13 mouse cellular contexts compared by ENCODE assay signal in genomic region chr9:88476138-88476537, GRCm38 (mm10). TPM values are rescaled to one million over a fixed set of nuclear protein-coding genes. Genes with fewer than 3 reads are reported as not detected.
DNase-seq lines count a peak whose midpoint lies in the region; ATAC-seq and TF ChIP-seq lines count a peak whose summit lies in the region.
"Had no signal": no experiment of that assay in that cellular context is flagged by ENCODE, and none has a peak within 500 bp of the region (broad histone marks: within the 10 kb centered on the region; RNA-seq: fewer than 3 reads in every experiment).

No protein-coding gene starts in this region.

- ATAC-seq in hindbrain, postnatal 0 days, result no peak
- ATAC-seq: forebrain, embryonic 15.5 days had no signal

- intact Hi-C loops in gastrocnemius, postnatal 14 days (cut with DNase I; ENCODE audit: low total_unique reads), result loop anchor here (5.0 kb wide), 1 partner anchor 1294 kb away; no protein-coding TSS in a partner anchor

- WGBS in hindbrain, postnatal 0 days, result 17% methylated on average over 1 of the region's 1 CpGs
- WGBS in hindbrain, embryonic 10.5 days, result 49% methylated on average over 1 of the region's 1 CpGs

- peak; percentile 46 for TF ChIP-seq CTCF in hindbrain, postnatal 0 days (IDR thresholded peaks at IDR 0.05; ENCODE audit: low read depth)

- no peak overlapping the region for H3K4me2 ChIP-seq in hindbrain, postnatal 0 days (ENCODE audit: low read depth, low read length)
- H3K4me2 ChIP-seq: forebrain, embryonic 15.5 days; hindbrain, embryonic 12.5 days had no signal

- H3K4me1 ChIP-seq in hindbrain, postnatal 0 days (ENCODE audit: insufficient read depth, low read length), result peaks cover 9% of the 10 kb centered on the region; the same call in 1 of the 2 replicates
- peaks cover 8% of the 10 kb centered on the region for H3K4me1 ChIP-seq in hindbrain, embryonic 10.5 days (replicated peaks)

- H3K36me3 ChIP-seq in hindbrain, postnatal 0 days (ENCODE audit: insufficient read depth, low read length), result peaks cover 28% of the 10 kb centered on the region
- peaks cover 90% of the 10 kb centered on the region for H3K36me3 ChIP-seq in hindbrain, embryonic 10.5 days

- no peaks in the 10 kb centered on the region for H3K27me3 ChIP-seq in hindbrain, postnatal 0 days (ENCODE audit: insufficient read depth, low read length)
- no peaks in the 10 kb centered on the region for H3K27me3 ChIP-seq in hindbrain, embryonic 10.5 days (ENCODE audit: insufficient read depth, poor library complexity, severe bottlenecking)
- H3K27me3 ChIP-seq: forebrain, embryonic 15.5 days; hindbrain, embryonic 12.5 days had no signal

- H3K4me3 ChIP-seq in hindbrain, postnatal 0 days (ENCODE audit: low read length), result no peak overlapping the region
- no peak overlapping the region for H3K4me3 ChIP-seq in hindbrain, embryonic 10.5 days
- H3K4me3 ChIP-seq: forebrain, embryonic 15.5 days; hindbrain, embryonic 12.5 days; limb, embryonic 10.5 days had no signal

- no peak overlapping the region for H3K27ac ChIP-seq in hindbrain, postnatal 0 days
- no peak overlapping the region for H3K27ac ChIP-seq in hindbrain, embryonic 10.5 days
- H3K27ac ChIP-seq: forebrain, embryonic 15.5 days; hindbrain, embryonic 12.5 days; limb, embryonic 10.5 days had no signal

- no peak overlapping the region for H3K9ac ChIP-seq in hindbrain, postnatal 0 days (replicated peaks; ENCODE audit: low read length)
- H3K9ac ChIP-seq: forebrain, embryonic 15.5 days; hindbrain, embryonic 12.5 days had no signal

- no peaks in the 10 kb centered on the region for H3K9me3 ChIP-seq in hindbrain, postnatal 0 days (ENCODE audit: low read length)
- no peaks in the 10 kb centered on the region for H3K9me3 ChIP-seq in hindbrain, embryonic 10.5 days
- H3K9me3 ChIP-seq: forebrain, embryonic 15.5 days; hindbrain, embryonic 12.5 days; limb, embryonic 10.5 days had no signal

- DNase-seq in hindbrain, postnatal 0 days (ENCODE audit: low spot score), result peak; percentile 21
- DNase-seq in hindbrain, embryonic 10.5 days (ENCODE audit: low spot score), result no peak
- DNase-seq in thymus, postnatal 0 days (ENCODE audit: low spot score), result peak; percentile 6
- DNase-seq in thymus, adult 18-20 months, result no peak
- peak; percentile 32 for DNase-seq in brain, adult 2 months (ENCODE audit: low read depth, low spot score)
- peak; percentile 21 for DNase-seq in thymus, postnatal 4 days
- DNase-seq in gastrocnemius, postnatal 14 days, result no peak
- DNase-seq: right cerebral cortex, adult 18-20 months had no signal

RNA-seq across cellular contexts. Expression of gene Syncrip, which starts 6.2 kb away (rescaled TPM):
- 55.0 and 59.5 TPM in 2 replicates for total RNA-seq in hindbrain, postnatal 0 days (2014; rRNA removed)
- polyA plus RNA-seq in hindbrain, postnatal 0 days (2015; fragmentation: Nextera tagmentation; extraction: Ambion mirVana), result 70.0 and 72.4 TPM in 2 replicates
- polyA plus RNA-seq in hindbrain, embryonic 10.5 days (2016; fragmentation: Nextera tagmentation; extraction: Ambion mirVana), result 79.9 and 108 TPM in 2 replicates
- polyA plus RNA-seq in thymus, postnatal 0 days (2015; fragmentation: Nextera tagmentation; extraction: Ambion mirVana), result 114 and 132 TPM in 2 replicates
- total RNA-seq in gastrocnemius, postnatal 14 days (2021), result 10 to 100 TPM; 43.7 to 56.5 TPM

RNA-seq across cellular contexts. Expression of gene Gm20537, which starts 19.7 kb away (rescaled TPM):
- total RNA-seq in hindbrain, postnatal 0 days (2014; rRNA removed), result 0.47 and 0.63 TPM in 2 replicates
- not detected in 2 replicates for polyA plus RNA-seq in hindbrain, postnatal 0 days (2015; fragmentation: Nextera tagmentation; extraction: Ambion mirVana)
- polyA plus RNA-seq in hindbrain, embryonic 10.5 days (2016; fragmentation: Nextera tagmentation; extraction: Ambion mirVana), result 0.84 TPM in 1 of 2 replicates, not detected in the other
- 0.45 TPM in 1 of 2 replicates, not detected in the other for polyA plus RNA-seq in thymus, postnatal 0 days (2015; fragmentation: Nextera tagmentation; extraction: Ambion mirVana)
- total RNA-seq in gastrocnemius, postnatal 14 days (2021), result 1 to 10 TPM in 1 of 2 experiments, not detected in 1; 1.3 TPM
- total RNA-seq: granulocyte monocyte progenitor cell, adult 5-6 weeks had no signal
- polyA plus RNA-seq: embryonic facial prominence, embryonic 11.5 days had no signal

RNA-seq across cellular contexts. Expression of gene Snx14, which starts 37.4 kb away (rescaled TPM):
- 23.3 and 25.0 TPM in 2 replicates for total RNA-seq in hindbrain, postnatal 0 days (2014; rRNA removed)
- polyA plus RNA-seq in hindbrain, postnatal 0 days (2015; fragmentation: Nextera tagmentation; extraction: Ambion mirVana), result 28.6 and 33.2 TPM in 2 replicates
- 17.4 and 19.9 TPM in 2 replicates for polyA plus RNA-seq in hindbrain, embryonic 10.5 days (2016; fragmentation: Nextera tagmentation; extraction: Ambion mirVana)
- polyA plus RNA-seq in thymus, postnatal 0 days (2015; fragmentation: Nextera tagmentation; extraction: Ambion mirVana), result 16.0 TPM in 2 replicates
- total RNA-seq in gastrocnemius, postnatal 14 days (2021), result 10 to 100 TPM; 11.7 to 13.9 TPM

Comparison
In these comparisons a context has a peak if more than half of its experiments do, and no peak if none do; other contexts are left out.
1. DNase-seq: peak in hindbrain, postnatal 0 days (single experiment), thymus, postnatal 0 days (single experiment), brain, adult 2 months (single experiment) and thymus, postnatal 4 days (single experiment); none in hindbrain, embryonic 10.5 days (single experiment), thymus, adult 18-20 months (0 of 2) and gastrocnemius, postnatal 14 days (single experiment).